Mouse (Mus musculus) MEL (cell line): ENCODE data around the gene Slc3a1. TPM values are rescaled to one million over a fixed set of nuclear protein-coding genes. Genes with fewer than 3 reads are reported as not detected.
A peak's percentile ranks its signal among the peaks of the same experiment; 100 is the strongest.

Source experiments
- DNase-seq: peaks from one replicate; pipeline ENCODE4 v3.0.0; 2011; ENCODE audit warnings: low read depth, low spot score
- H3K27ac ChIP-seq: 2 replicates; pipeline ENCODE4 v1.5.1; 2012; ENCODE audit warnings: low read depth, mild to moderate bottlenecking, control low read depth, low read length, moderate library complexity; ENCODE audit not compliant: control insufficient read depth
- H3K27me3 ChIP-seq, 2 experiments: fragments of 150-350 bp in 1 of 2; sonication (generic) in 1 of 2; 2 replicates each; pipeline ENCODE4 v1.6.1; 2012; ENCODE audit warnings: low read length in 2 of 2, mild to moderate bottlenecking in 2 of 2, improper control_type of control experiment in 1 of 2, moderate library complexity in 1 of 2; ENCODE audit not compliant: insufficient read depth in 2 of 2, control insufficient read depth in 1 of 2
- H3K36me3 ChIP-seq, 2 experiments: 2 replicates each; pipeline ENCODE4 v1.6.1; 2012 to 2014; ENCODE audit warnings: low read length in 2 of 2, improper control_type of control experiment in 1 of 2, inconsistent platforms in 1 of 2, mild to moderate bottlenecking in 1 of 2; ENCODE audit not compliant: insufficient read depth in 2 of 2, control insufficient read depth in 1 of 2
- H3K4me1 ChIP-seq, 2 experiments: fragments of 150-350 bp in 1 of 2; sonication (generic) in 1 of 2; 2 replicates each; pipeline ENCODE4 v1.6.1; 2012; ENCODE audit warnings: low read length in 2 of 2, improper control_type of control experiment in 1 of 2, mild to moderate bottlenecking in 1 of 2; ENCODE audit not compliant: insufficient read depth in 2 of 2, control insufficient read depth in 1 of 2
- H3K4me3 ChIP-seq, 2 experiments: fragments of 150-350 bp in 1 of 2; sonication (generic) in 1 of 2; 2 replicates each; pipeline ENCODE4 v1.5.1; 2012; ENCODE audit warnings: low read depth in 2 of 2, low read length in 2 of 2, mild to moderate bottlenecking in 2 of 2, moderate library complexity in 2 of 2, control low read depth in 1 of 2, improper control_type of control experiment in 1 of 2; ENCODE audit not compliant: control insufficient read depth in 1 of 2, insufficient read depth in 1 of 2
- H3K79me2 ChIP-seq: 2 replicates; pipeline ENCODE4 v1.6.1; 2012; ENCODE audit warnings: mild to moderate bottlenecking, low read length, moderate library complexity; ENCODE audit not compliant: control insufficient read depth, poor library complexity, insufficient read depth
- H3K9ac ChIP-seq: 2 replicates; pipeline ENCODE4 v1.6.1; 2012; ENCODE audit warnings: low read depth, mild to moderate bottlenecking, control low read depth, low read length, moderate library complexity; ENCODE audit not compliant: control insufficient read depth, poor library complexity, severe bottlenecking
- H3K9me3 ChIP-seq: fragments of 150-350 bp; sonication (generic); replicated peaks from 2 replicates; pipeline ENCODE4 v1.6.1; 2012; ENCODE audit warnings: mild to moderate bottlenecking, low read length, improper control_type of control experiment, moderate library complexity; ENCODE audit not compliant: insufficient read depth
- CHD2 ChIP-seq: IDR thresholded peaks from 2 replicates; pipeline ENCODE4 v1.6.1; 2011; ENCODE audit warnings: low read length, improper control_type of control experiment
- ETS1 ChIP-seq: IDR thresholded peaks from 2 replicates; pipeline ENCODE4 v1.6.1; 2012; ENCODE audit warnings: low read depth, mild to moderate bottlenecking, inconsistent platforms, low read length, improper control_type of control experiment, moderate library complexity
- JUND ChIP-seq: IDR thresholded peaks from 2 replicates; pipeline ENCODE4 v1.6.1; 2011; ENCODE audit warnings: low read depth, mild to moderate bottlenecking, improper control_type of control experiment, low read length
- MAZ ChIP-seq: IDR thresholded peaks from 2 replicates; pipeline ENCODE4 v1.6.1; 2012; ENCODE audit warnings: low read depth, mild to moderate bottlenecking, inconsistent platforms, low read length, improper control_type of control experiment
- MYB ChIP-seq: IDR thresholded peaks from 2 replicates; pipeline ENCODE4 v1.6.1; 2011; ENCODE audit warnings: mild to moderate bottlenecking, low read depth, low read length, improper control_type of control experiment
- MYC ChIP-seq: IDR thresholded peaks from 2 replicates; pipeline ENCODE4 v1.6.1; 2011; ENCODE audit warnings: low read depth, mild to moderate bottlenecking, low read length, improper control_type of control experiment, moderate library complexity
- SIN3A ChIP-seq: IDR thresholded peaks from 2 replicates; pipeline ENCODE4 v1.6.1; 2012; ENCODE audit warnings: low read length, improper control_type of control experiment, inconsistent platforms
- TAL1 ChIP-seq: IDR thresholded peaks from 2 replicates; pipeline ENCODE4 v1.6.1; 2012; ENCODE audit warnings: mild to moderate bottlenecking, inconsistent platforms, low read length, moderate library complexity, mixed read lengths
- TBP ChIP-seq: IDR thresholded peaks from 2 replicates; pipeline ENCODE4 v1.8.0; 2011; ENCODE audit warnings: low read depth, low read length, improper control_type of control experiment
- ZMIZ1 ChIP-seq: IDR thresholded peaks from 2 replicates; pipeline ENCODE4 v1.6.1; 2012; ENCODE audit warnings: low read depth, mild to moderate bottlenecking, inconsistent platforms, low read length, improper control_type of control experiment, moderate library complexity
- polyA plus RNA-seq, 2 experiments: library from polyadenylated mRNA; stranded (reverse) in 1 of 2; unstranded in 1 of 2; fragments of >175 nt in 1 of 2; fragments of >200 nt in 1 of 2; gene quantifications; 2 replicates each; pipeline versions ENCODE4 v1.2.1 to v1.2.4; 2012; ENCODE audit warnings: low replicate concordance in 2 of 2, low read depth in 1 of 2; ENCODE audit not compliant: insufficient read length in 2 of 2, insufficient read depth in 1 of 2, missing spikeins in 1 of 2
- total RNA-seq: library from RNA; depleted of rRNA; stranded (reverse); fragments of 300-350 nt; gene quantifications from 2 replicates; pipeline ENCODE4 v1.2.3, GENCODE M21; 2012

The Slc3a1 gene
- total and polyA plus RNA-seq, 3 experiments = 0.08 TPM; not detected in 1

- no peak overlapping the region for H3K27ac ChIP-seq
- H3K4me1 ChIP-seq = peaks cover 3 to 4% of the 10 kb centered on the region in 2 experiments; a peak in 2 of 4 replicates
Observed at GRCm38 (mm10) chr17:85087591-85087990, 59.4 kb downstream of the Slc3a1 start.

GRCm38 (mm10) chr17:85088401-85088800 lies 60.2 kb downstream of the Slc3a1 start:
- Histone ChIP-seq H3K9ac (no peak overlapping the region), H3K79me2 (no peaks in the 10 kb centered on the region; the same call in 1 of the 2 replicates), H3K36me3 (peaks cover 0 to 11% of the 10 kb centered on the region in 2 experiments; a peak in 2 of 4 replicates), H3K27me3 (no peaks in the 10 kb centered on the region), H3K4me3 (no peak overlapping the region), H3K4me1 (peaks cover 3 to 4% of the 10 kb centered on the region in 2 experiments; a peak in 2 of 4 replicates), H3K9me3 (no peaks in the 10 kb centered on the region), H3K27ac (no peak overlapping the region)
- no peak for TF ChIP-seq ZMIZ1
- no peak for DNase-seq

More at GRCm38 (mm10) chr17:85087591-85087990, 59.4 kb downstream of the Slc3a1 start:
- Histone ChIP-seq H3K27me3 (no peaks in the 10 kb centered on the region), H3K9me3 (no peaks in the 10 kb centered on the region), H3K4me3 (no peak overlapping the region), H3K79me2 (no peaks in the 10 kb centered on the region; the same call in 1 of the 2 replicates), H3K36me3 (peaks cover 0 to 11% of the 10 kb centered on the region in 2 experiments; a peak in 2 of 4 replicates), H3K9ac (no peak overlapping the region)
- no peak for DNase-seq
- no peak for TF ChIP-seq TBP
- TF ChIP-seq MYB = no peak

- peak; percentile 24 for DNase-seq
- no peaks in the 10 kb centered on the region for H3K9me3 ChIP-seq
- H3K79me2 ChIP-seq = no peaks in the 10 kb centered on the region; the same call in 1 of the 2 replicates
- peak overlapping the region in 1 of 2 experiments; percentile 68; a peak in 2 of 4 replicates for H3K4me3 ChIP-seq
- no peak overlapping the region for H3K9ac ChIP-seq
- peaks cover 0 to 11% of the 10 kb centered on the region in 2 experiments; a peak in 2 of 4 replicates for H3K36me3 ChIP-seq
- H3K27ac ChIP-seq = no peak overlapping the region
- H3K4me1 ChIP-seq = peaks cover 3 to 4% of the 10 kb centered on the region in 2 experiments; a peak in 2 of 4 replicates
- TF ChIP-seq SIN3A (no peak), TAL1 (no peak), MAZ (no peak), CHD2 (no peak)
- TF ChIP-seq, all 39 proteins: peak for 0
- no peaks in the 10 kb centered on the region for H3K27me3 ChIP-seq
Observed at GRCm38 (mm10) chr17:85089011-85089410, 60.8 kb downstream of the Slc3a1 start.

- H3K27me3 ChIP-seq = no peaks in the 10 kb centered on the region
- H3K36me3 ChIP-seq = peaks cover 0 to 11% of the 10 kb centered on the region in 2 experiments; a peak in 2 of 4 replicates
- H3K4me3 ChIP-seq = peak overlapping the region; percentile 68 to 95
- H3K79me2 ChIP-seq = no peaks in the 10 kb centered on the region; the same call in 1 of the 2 replicates
- H3K4me1 ChIP-seq = peaks cover 3 to 4% of the 10 kb centered on the region in 2 experiments; a peak in 2 of 4 replicates
- H3K9me3 ChIP-seq = no peaks in the 10 kb centered on the region
- H3K9ac ChIP-seq = peak overlapping the region; percentile 67
- H3K27ac ChIP-seq = peak overlapping the region; percentile 73
- DNase-seq = no peak
- TF ChIP-seq MYC = peak; percentile 8; the same call in 1 of the 2 replicates
- no peak for TF ChIP-seq JUND
- no peak for TF ChIP-seq ETS1
Observed at GRCm38 (mm10) chr17:85089621-85090020, 61.4 kb downstream of the Slc3a1 start.
